Mouse (Mus musculus) stomach, embryonic 16.5 days (tissue): ENCODE data around the gene D130043K22Rik. TPM values are rescaled to one million over a fixed set of nuclear protein-coding genes. Genes with fewer than 3 reads are reported as not detected.

Experiments used
- ATAC-seq: fragments of 200-750 bp; cut with Nextera tagmentation; 2 replicates; pipeline ENCODE4 v1.8.0; 2017; ENCODE audit warnings: moderate number of reproducible peaks, moderate TSS enrichment; ENCODE audit not compliant: insufficient read depth, low FRiP score
- H3K27ac ChIP-seq: fragments of 300-500 bp; sonication (generic); 2 replicates; pipeline ENCODE4 v1.5.1; 2014; ENCODE audit warnings: low read length
- H3K27me3 ChIP-seq: fragments of 300-500 bp; sonication (generic); 2 replicates; pipeline ENCODE4 v1.6.1; 2014; ENCODE audit warnings: low read length, control low read depth, mixed read lengths; ENCODE audit not compliant: control insufficient read depth, insufficient read depth
- H3K36me3 ChIP-seq: fragments of 300-500 bp; sonication (generic); 2 replicates; pipeline ENCODE4 v1.6.1; 2014; ENCODE audit warnings: low read length; ENCODE audit not compliant: control insufficient read depth, insufficient read depth
- H3K4me1 ChIP-seq: fragments of 300-500 bp; sonication (generic); 2 replicates; pipeline ENCODE4 v1.6.1; 2014; ENCODE audit warnings: low read length, control low read depth, mixed read lengths; ENCODE audit not compliant: control insufficient read depth, insufficient read depth
- H3K4me2 ChIP-seq: fragments of 300-500 bp; sonication (generic); 2 replicates; pipeline ENCODE4 v1.6.1; 2014; ENCODE audit warnings: low read depth, low read length, mixed read lengths
- H3K4me3 ChIP-seq: fragments of 300-500 bp; sonication (generic); replicated peaks from 2 replicates; pipeline ENCODE4 v1.5.1; 2014; ENCODE audit warnings: mild to moderate bottlenecking, low read length
- H3K9ac ChIP-seq: fragments of 300-500 bp; sonication (generic); 2 replicates; pipeline ENCODE4 v1.6.1; 2014; ENCODE audit warnings: low read length
- H3K9me3 ChIP-seq: fragments of 300-500 bp; sonication (generic); replicated peaks from 2 replicates; pipeline ENCODE4 v1.6.1; 2016; ENCODE audit warnings: low read length, control low read depth; ENCODE audit not compliant: control insufficient read depth
- WGBS: fragments of 180-500 bp; shearing (Covaris S2); extraction: QIAGEN DNeasy Blood & Tissue Kit; methylation state at CpG from one replicate; pipeline ENCODE4 v1.1.7; 2014; 5-methylcytosine and 5-hydroxymethylcytosine counted together
- polyA plus RNA-seq: library from polyadenylated mRNA; unstranded; fragments of >200 nt; fragmentation: Nextera tagmentation; extraction: Ambion mirVana; gene quantifications from 2 replicates; pipeline ENCODE4 v1.2.1, GENCODE M21; 2015

The D130043K22Rik gene
- polyA plus RNA-seq = 0.50 and 0.63 TPM in 2 replicates

GRCm38 (mm10) chr13:24844983-24845955 is at the start of gene D130043K22Rik:
D130043K22Rik (plus strand) TSS chr13:24845135.
- Histone ChIP-seq H3K4me2 (peak within 1 kb of the TSS; percentile 74), H3K9me3 (no peaks in the 10 kb centered on the region), H3K27ac (no peak within 1 kb of the TSS), H3K4me1 (no peaks in the 10 kb centered on the region; the same call in 1 of the 2 replicates), H3K36me3 (peaks cover 5% of the 10 kb centered on the region; the same call in 1 of the 2 replicates), H3K27me3 (no peaks in the 10 kb centered on the region), H3K9ac (peak within 1 kb of the TSS; percentile 64), H3K4me3 (peak within 1 kb of the TSS; percentile 46)
- ATAC-seq = peak; percentile 87
- WGBS = 14% methylated on average over 40 of the region's 40 CpGs

DNA sequence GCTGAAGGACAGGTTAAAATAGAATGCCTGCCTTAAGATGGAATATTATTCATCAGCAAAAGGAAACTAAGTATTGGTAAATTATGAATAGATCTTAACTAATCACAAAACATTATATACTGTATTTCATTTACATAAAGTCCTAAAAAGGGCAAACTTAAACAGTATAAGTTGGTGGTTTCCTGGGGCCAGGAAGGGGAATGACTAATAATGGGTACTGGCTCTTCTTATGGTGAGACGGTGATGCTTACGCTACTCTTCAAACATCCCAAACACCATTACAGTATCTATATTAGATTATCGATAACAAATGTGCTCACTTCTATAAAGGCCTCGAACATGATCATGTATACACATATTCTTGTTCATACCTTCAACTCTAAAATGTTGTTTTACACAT is 46.2 kb upstream of the D130043K22Rik start:
- no peak overlapping the region for H3K4me2 ChIP-seq
- no peak overlapping the region for H3K4me3 ChIP-seq
- H3K4me1 ChIP-seq = 0 out of 2 replicates have a peak, but pooled peaks cover 5% of the 10 kb centered on the region
- no peak overlapping the region for H3K9ac ChIP-seq
- no peaks in the 10 kb centered on the region for H3K36me3 ChIP-seq
- H3K9me3 ChIP-seq = no peaks in the 10 kb centered on the region
- 97% methylated on average over 4 of the region's 4 CpGs for WGBS
- no peak for ATAC-seq
- H3K27me3 ChIP-seq = no peaks in the 10 kb centered on the region
- no peak overlapping the region for H3K27ac ChIP-seq

DNA sequence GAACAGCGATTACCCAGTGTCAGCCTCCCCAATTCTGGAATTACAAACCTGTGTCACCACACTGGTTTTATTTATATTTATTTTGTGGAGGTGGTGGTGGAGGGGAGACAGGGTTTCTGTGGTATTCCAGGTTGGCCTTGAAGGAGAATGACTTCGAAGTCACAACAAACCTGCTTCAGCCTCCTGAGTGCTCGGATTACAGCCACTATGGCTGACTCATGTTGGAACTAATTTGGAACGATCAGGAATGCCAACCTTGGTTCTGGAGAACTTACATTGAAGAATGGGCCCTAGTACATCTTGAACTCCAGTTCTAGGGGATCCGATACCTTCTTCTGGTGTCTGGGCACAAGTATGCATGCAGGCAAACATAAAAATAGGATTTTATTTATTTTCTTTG is 45.6 kb upstream of the D130043K22Rik start:
- Histone ChIP-seq H3K9ac (no peak overlapping the region), H3K4me1 (0 out of 2 replicates have a peak, but pooled peaks cover 8% of the 10 kb centered on the region)
- 68% methylated on average over 5 of the region's 5 CpGs for WGBS

DNA sequence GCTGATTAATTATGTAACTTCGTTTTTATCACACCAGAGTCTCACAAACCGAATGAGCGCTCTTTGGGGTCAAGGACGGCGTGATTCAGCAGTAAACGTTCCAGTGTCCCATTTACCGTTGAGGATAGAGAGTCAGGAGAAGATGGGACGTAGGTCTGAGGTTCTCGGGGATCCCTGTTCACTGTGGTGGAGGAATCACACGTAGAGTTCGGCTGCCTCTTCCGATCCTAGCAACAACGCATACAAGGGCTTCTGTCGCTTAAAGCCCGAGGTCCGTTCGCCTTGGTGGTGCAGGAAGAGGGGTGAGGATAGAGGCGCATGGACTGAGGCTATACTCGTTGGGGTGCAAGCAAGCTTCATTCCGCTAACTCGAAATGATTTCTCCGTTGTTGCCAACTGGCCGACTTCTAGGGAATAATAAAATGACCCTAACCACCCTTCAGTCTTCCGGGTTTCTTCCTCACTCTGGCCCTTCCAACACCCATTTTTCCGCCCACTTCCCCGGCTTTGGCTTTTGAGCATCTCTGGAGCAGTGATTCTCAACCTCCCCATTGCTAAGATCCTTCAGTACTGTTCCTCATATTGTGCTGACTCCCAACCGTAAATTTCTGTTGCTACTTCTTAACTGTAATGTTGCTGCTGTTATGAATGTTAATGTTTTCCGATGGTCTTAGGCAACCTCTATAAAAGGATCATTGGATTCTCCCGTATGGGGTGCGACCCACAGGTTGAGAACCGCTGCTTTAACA is 44.8 kb upstream of the D130043K22Rik start:
- Histone ChIP-seq H3K9ac (peak overlapping the region; percentile 72), H3K27me3 (no peaks in the 10 kb centered on the region), H3K27ac (peak overlapping the region; percentile 84), H3K4me2 (peak overlapping the region; percentile 80), H3K36me3 (no peaks in the 10 kb centered on the region), H3K9me3 (no peaks in the 10 kb centered on the region), H3K4me3 (peak overlapping the region; percentile 98), H3K4me1 (0 out of 2 replicates have a peak, but pooled peaks cover 11% of the 10 kb centered on the region)
- WGBS = under 1% methylated on average over 31 of the region's 31 CpGs
- peak; percentile 16; the same call in 1 of the 2 replicates for ATAC-seq

More for the DNA sequence above, 45.6 kb upstream of the D130043K22Rik start:
- no peak for ATAC-seq
- H3K4me2 ChIP-seq = peak overlapping the region; percentile 80
- peak overlapping the region; percentile 98 for H3K4me3 ChIP-seq
- no peaks in the 10 kb centered on the region for H3K36me3 ChIP-seq
- no peaks in the 10 kb centered on the region for H3K27me3 ChIP-seq
- H3K27ac ChIP-seq = no peak overlapping the region
- H3K9me3 ChIP-seq = no peaks in the 10 kb centered on the region

GRCm38 (mm10) chr13:24800674-24801307 is 44.1 kb upstream of the D130043K22Rik start:
- 0 out of 2 replicates have a peak, but pooled peaks cover 11% of the 10 kb centered on the region for H3K4me1 ChIP-seq
- ATAC-seq = peak; percentile 98
- WGBS = under 1% methylated on average over 42 of the region's 42 CpGs
- no peaks in the 10 kb centered on the region for H3K9me3 ChIP-seq
- H3K27ac ChIP-seq = peak overlapping the region; percentile 100
- H3K36me3 ChIP-seq = no peaks in the 10 kb centered on the region
- H3K9ac ChIP-seq = peak overlapping the region; percentile 99
- H3K27me3 ChIP-seq = no peaks in the 10 kb centered on the region
- H3K4me3 ChIP-seq = peak overlapping the region; percentile 98
- peak overlapping the region; percentile 80 for H3K4me2 ChIP-seq

- Histone ChIP-seq H3K4me1 (0 out of 2 replicates have a peak, but pooled peaks cover 11% of the 10 kb centered on the region), H3K9me3 (no peaks in the 10 kb centered on the region), H3K27me3 (no peaks in the 10 kb centered on the region), H3K36me3 (no peaks in the 10 kb centered on the region), H3K4me2 (peak within 1 kb of the TSS; percentile 80), H3K27ac (peak within 1 kb of the TSS; percentile 100), H3K4me3 (peak within 1 kb of the TSS; percentile 98), H3K9ac (peak within 1 kb of the TSS; percentile 99)
- under 1% methylated on average over 70 of the region's 74 CpGs for WGBS
- peak; percentile 51 for ATAC-seq
Measured at GRCm38 (mm10) chr13:24801308-24801921, 43.5 kb upstream of the D130043K22Rik start, which contains the start of gene BC005537. BC005537 (plus strand) TSS chr13:24801657.

DNA sequence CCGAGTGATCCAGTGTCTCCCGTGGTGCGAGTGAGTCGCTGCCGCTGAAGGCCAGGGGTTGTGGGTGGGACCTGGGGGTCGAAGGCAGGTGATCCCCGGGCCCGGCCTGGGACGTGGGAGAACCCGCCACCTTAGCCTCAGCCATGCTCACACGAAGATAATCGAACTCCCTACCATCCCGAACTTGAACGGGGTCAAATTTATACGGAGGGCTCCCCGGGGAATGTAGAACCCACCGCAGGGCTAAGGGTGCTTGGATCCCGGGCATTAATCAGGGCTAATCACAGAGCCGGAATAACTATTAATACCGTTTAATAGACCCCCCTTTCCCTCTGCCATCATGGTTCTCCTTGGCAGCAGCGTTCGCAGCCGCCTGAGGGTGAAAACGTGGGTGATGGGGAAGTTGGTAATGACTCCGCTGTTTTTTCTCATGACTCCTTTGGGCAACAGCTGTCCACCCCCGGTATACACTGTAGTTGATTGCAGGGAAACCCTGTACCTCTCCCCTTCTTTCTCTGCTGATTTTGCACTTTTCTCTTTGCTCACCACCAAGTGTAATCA is 42.7 kb upstream of the D130043K22Rik start:
- H3K4me2 ChIP-seq = peak overlapping the region; percentile 80
- ATAC-seq = no peak
- no peaks in the 10 kb centered on the region for H3K36me3 ChIP-seq
- no peaks in the 10 kb centered on the region for H3K27me3 ChIP-seq
- 0 out of 2 replicates have a peak, but pooled peaks cover 11% of the 10 kb centered on the region for H3K4me1 ChIP-seq
- H3K9me3 ChIP-seq = no peaks in the 10 kb centered on the region
- WGBS = under 1% methylated on average over 26 of the region's 26 CpGs
- H3K27ac ChIP-seq = peak overlapping the region; percentile 100
- H3K4me3 ChIP-seq = peak overlapping the region; percentile 98
- peak overlapping the region; percentile 99 for H3K9ac ChIP-seq

DNA sequence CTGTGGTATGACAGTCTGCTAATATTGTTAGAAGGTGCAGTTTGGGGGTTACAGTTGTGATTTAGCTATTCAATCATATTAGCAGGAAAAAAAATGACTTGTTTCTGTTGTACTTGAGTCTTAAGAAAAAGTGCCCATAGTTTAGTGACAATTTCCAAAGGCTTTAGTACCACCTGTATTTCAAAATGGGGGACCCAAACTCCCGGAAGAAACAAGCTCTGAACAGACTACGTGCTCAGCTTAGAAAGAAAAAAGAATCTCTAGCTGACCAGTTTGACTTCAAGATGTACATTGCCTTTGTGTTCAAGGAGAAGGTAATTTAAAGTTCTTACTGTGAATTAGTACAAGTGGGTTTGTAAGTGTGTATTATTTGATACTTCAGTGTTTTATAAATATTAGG is 41.7 kb upstream of the D130043K22Rik start:
- ATAC-seq = no peak
- Histone ChIP-seq H3K36me3 (no peaks in the 10 kb centered on the region), H3K27ac (no peak overlapping the region), H3K9me3 (no peaks in the 10 kb centered on the region), H3K4me2 (peak overlapping the region; percentile 80), H3K27me3 (no peaks in the 10 kb centered on the region), H3K4me1 (0 out of 2 replicates have a peak, but pooled peaks cover 11% of the 10 kb centered on the region), H3K4me3 (peak overlapping the region; percentile 98), H3K9ac (peak overlapping the region; percentile 99)
- WGBS = 3% methylated on average over 2 of the region's 2 CpGs
